Mouse (Mus musculus) hindbrain, embryonic 11.5 days (tissue): ENCODE measurements around the gene Upf3b. TPM values are rescaled to one million over a fixed set of nuclear protein-coding genes. Genes with fewer than 3 reads are reported as not detected.
A peak's percentile ranks its signal among the peaks of the same experiment; 100 is the strongest.

Experiments
- ATAC-seq: fragments of 200-750 bp; cut with Nextera tagmentation; 2 replicates; pipeline ENCODE4 v1.8.0; 2017; ENCODE audit warnings: mild to moderate bottlenecking, moderate TSS enrichment, moderate library complexity; ENCODE audit not compliant: low FRiP score
- DNase-seq: peaks from one replicate; pipeline ENCODE4 v3.0.0-alpha.2; 2015; ENCODE audit warnings: low spot score
- H3K27ac ChIP-seq: fragments of 300-500 bp; sonication (generic); 2 replicates; pipeline ENCODE4 v1.5.1; 2014; ENCODE audit warnings: mild to moderate bottlenecking, low read depth, low read length
- H3K27me3 ChIP-seq: fragments of 300-500 bp; sonication (generic); 2 replicates; pipeline ENCODE4 v1.6.1; 2014; ENCODE audit warnings: mild to moderate bottlenecking, low read length, moderate library complexity, mixed read lengths; ENCODE audit not compliant: control insufficient read depth, insufficient read depth
- H3K36me3 ChIP-seq: fragments of 300-500 bp; sonication (generic); 2 replicates; pipeline ENCODE4 v1.6.1; 2014; ENCODE audit warnings: mild to moderate bottlenecking, low read length, moderate library complexity, mixed read lengths; ENCODE audit not compliant: control insufficient read depth, insufficient read depth
- H3K4me1 ChIP-seq: fragments of 300-500 bp; sonication (generic); replicated peaks from 2 replicates; pipeline ENCODE4 v1.6.1; 2014; ENCODE audit warnings: low read length, mixed read lengths; ENCODE audit not compliant: control insufficient read depth, insufficient read depth
- H3K4me2 ChIP-seq: fragments of 300-500 bp; sonication (generic); replicated peaks from 2 replicates; pipeline ENCODE4 v1.6.1; 2014; ENCODE audit warnings: mild to moderate bottlenecking, low read depth, low read length
- H3K4me3 ChIP-seq: fragments of 300-500 bp; sonication (generic); 2 replicates; pipeline ENCODE4 v1.5.1; 2014; ENCODE audit warnings: low read depth, low read length
- H3K9ac ChIP-seq: fragments of 300-500 bp; sonication (generic); 2 replicates; pipeline ENCODE4 v1.6.1; 2014; ENCODE audit warnings: low read depth, low read length
- H3K9me3 ChIP-seq: fragments of 300-500 bp; sonication (generic); 2 replicates; pipeline ENCODE4 v1.6.1; 2016; ENCODE audit warnings: low read length; ENCODE audit not compliant: control insufficient read depth
- WGBS: fragments of 180-500 bp; shearing (Covaris S2); extraction: QIAGEN DNeasy Blood & Tissue Kit; methylation state at CpG from one replicate; pipeline ENCODE4 v1.1.7; 2014; 5-methylcytosine and 5-hydroxymethylcytosine counted together
- polyA plus RNA-seq: library from polyadenylated mRNA; unstranded; fragments of >200 nt; fragmentation: Nextera tagmentation; extraction: Ambion mirVana; gene quantifications from 2 replicates; pipeline ENCODE4 v1.2.1, GENCODE M21; 2014

The Upf3b gene
- polyA plus RNA-seq, 1 experiment from 2014 or later: 27.6 TPM

GRCm38 (mm10) chrX:37117085-37117484 lies 7.0 kb upstream of the Upf3b start:
- WGBS: no CpG with 5 or more reads among the region's 5 CpGs
- Histone ChIP-seq H3K36me3 (no peaks in the 10 kb centered on the region), H3K4me3 (no peak overlapping the region), H3K27me3 (no peaks in the 10 kb centered on the region), H3K4me2 (no peak overlapping the region), H3K9me3 (no peaks in the 10 kb centered on the region), H3K9ac (no peak overlapping the region), H3K4me1 (no peaks in the 10 kb centered on the region), H3K27ac (no peak overlapping the region)
- no peak for DNase-seq
- no peak; the same call in 1 of the 2 replicates for ATAC-seq

DNA sequence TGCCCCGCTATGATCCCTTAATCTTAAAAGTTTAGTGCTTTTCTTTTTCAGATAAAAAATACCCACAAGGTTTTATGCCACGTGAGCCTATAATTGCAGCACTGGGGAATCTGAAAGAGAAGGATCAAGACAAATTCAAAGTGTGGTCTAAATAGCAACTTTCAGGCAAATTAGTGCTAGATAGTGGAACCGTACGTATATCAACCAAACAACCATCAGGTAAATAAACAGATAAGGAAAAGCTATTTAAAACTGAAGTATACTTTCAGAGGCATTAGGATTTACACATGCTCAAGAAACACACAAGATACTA lies 715 bp upstream of the Upf3b start:
- Histone ChIP-seq H3K36me3 (no peaks in the 10 kb centered on the region), H3K4me2 (no peak overlapping the region), H3K27me3 (no peaks in the 10 kb centered on the region), H3K4me3 (no peak overlapping the region), H3K27ac (no peak overlapping the region), H3K4me1 (no peaks in the 10 kb centered on the region), H3K9me3 (no peaks in the 10 kb centered on the region), H3K9ac (no peak overlapping the region)
- DNase-seq (peak; percentile 1), ATAC-seq (no peak)
- WGBS: 82% methylated on average over 4 of the region's 4 CpGs

- ATAC-seq: peak; percentile 81
- H3K9me3 ChIP-seq: no peaks in the 10 kb centered on the region
- no peaks in the 10 kb centered on the region for H3K36me3 ChIP-seq
- DNase-seq: no peak
- H3K9ac ChIP-seq: peak overlapping the region; percentile 50
- no peaks in the 10 kb centered on the region for H3K4me1 ChIP-seq
- H3K4me2 ChIP-seq: peak overlapping the region; percentile 48
- 14% methylated on average over 27 of the region's 27 CpGs for WGBS
- H3K4me3 ChIP-seq: peak overlapping the region; percentile 53
- no peaks in the 10 kb centered on the region for H3K27me3 ChIP-seq
- H3K27ac ChIP-seq: peak overlapping the region; percentile 70
Measured at GRCm38 (mm10) chrX:37109526-37110192, 463 bp downstream of the Upf3b start.

DNA sequence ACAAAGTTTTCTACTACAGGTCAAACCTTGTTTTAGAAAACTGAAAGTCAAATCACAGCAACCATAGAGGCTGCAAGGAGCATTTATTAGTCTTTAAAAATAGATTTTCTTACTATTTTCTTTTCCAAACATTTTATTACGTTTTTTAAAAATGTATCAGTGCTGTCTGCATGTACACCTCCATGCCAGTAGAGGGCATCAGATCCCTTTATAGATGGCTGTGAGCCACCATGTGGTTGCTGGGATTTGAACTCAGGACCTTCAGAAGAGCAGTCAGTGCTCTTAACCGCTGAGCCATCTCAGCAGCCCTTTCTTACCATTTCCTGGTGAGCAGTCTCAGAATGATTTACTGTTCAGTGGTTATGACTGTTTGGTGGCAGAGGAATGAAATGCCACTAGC lies 6.3 kb downstream of the Upf3b start:
- H3K36me3 ChIP-seq: no peaks in the 10 kb centered on the region
- 84% methylated on average over 2 of the region's 2 CpGs for WGBS
- ATAC-seq: no peak

DNA sequence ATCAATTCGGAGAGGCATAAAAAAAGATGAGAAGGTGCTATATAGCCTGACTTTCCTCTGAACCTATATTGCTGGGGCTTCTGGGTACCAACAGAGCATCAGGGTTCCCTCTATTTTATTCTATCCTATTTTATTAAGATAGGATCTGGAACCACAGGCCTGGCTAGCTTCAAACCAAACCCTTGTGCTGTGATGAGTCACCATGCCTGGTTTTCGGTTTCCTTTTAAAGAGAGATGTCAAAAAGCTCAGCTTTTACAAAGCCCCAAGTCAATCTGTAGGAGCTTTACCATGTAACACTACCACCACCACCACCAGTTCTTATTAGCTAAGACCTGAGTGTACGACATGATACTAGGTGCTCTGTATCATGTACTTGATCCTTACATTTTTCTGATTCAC lies 11.4 kb downstream of the Upf3b start:
- DNase-seq: no peak
- no peak for ATAC-seq
- no peak overlapping the region for H3K27ac ChIP-seq
- no peaks in the 10 kb centered on the region for H3K36me3 ChIP-seq
- no peak overlapping the region for H3K9ac ChIP-seq
- no peak overlapping the region for H3K4me2 ChIP-seq
- no peaks in the 10 kb centered on the region for H3K4me1 ChIP-seq
- H3K27me3 ChIP-seq: no peaks in the 10 kb centered on the region
- no peak overlapping the region for H3K4me3 ChIP-seq
- H3K9me3 ChIP-seq: no peaks in the 10 kb centered on the region
- 88% methylated on average over 3 of the region's 3 CpGs for WGBS

More for the DNA sequence above, 6.3 kb downstream of the Upf3b start:
- no peaks in the 10 kb centered on the region for H3K4me1 ChIP-seq
- H3K4me3 ChIP-seq: no peak overlapping the region
- H3K4me2 ChIP-seq: no peak overlapping the region
- DNase-seq: no peak
- no peaks in the 10 kb centered on the region for H3K27me3 ChIP-seq
- no peak overlapping the region for H3K9ac ChIP-seq
- no peaks in the 10 kb centered on the region for H3K9me3 ChIP-seq
- no peak overlapping the region for H3K27ac ChIP-seq

- Histone ChIP-seq H3K4me2 (no peak overlapping the region), H3K4me3 (no peak overlapping the region), H3K36me3 (no peaks in the 10 kb centered on the region), H3K9me3 (no peaks in the 10 kb centered on the region), H3K27me3 (no peaks in the 10 kb centered on the region), H3K4me1 (no peaks in the 10 kb centered on the region), H3K27ac (no peak overlapping the region), H3K9ac (no peak overlapping the region)
- 89% methylated on average over 11 of the region's 11 CpGs for WGBS
- DNase-seq (no peak), ATAC-seq (no peak)
Measured at GRCm38 (mm10) chrX:37095106-37095768, 14.9 kb downstream of the Upf3b start.

DNA sequence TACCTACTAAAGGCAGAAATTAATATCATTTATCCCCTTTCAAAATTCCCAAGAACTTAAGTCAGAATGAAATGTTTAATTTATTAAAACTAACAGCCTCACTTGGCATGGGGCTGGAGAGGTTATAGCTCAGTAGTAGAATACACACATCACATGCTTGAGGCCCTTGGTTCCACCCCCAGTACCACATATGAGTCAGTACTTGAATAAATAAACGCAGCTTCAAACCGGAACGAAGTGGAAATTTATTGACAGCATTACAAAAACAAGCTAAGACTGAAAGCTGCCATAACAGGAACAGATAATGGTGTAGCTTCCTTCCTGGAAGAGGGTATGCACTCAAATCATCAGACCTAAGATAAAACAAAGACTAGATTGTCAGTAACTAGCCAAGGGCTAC lies 18.7 kb downstream of the Upf3b start:
- 86% methylated on average over 3 of the region's 3 CpGs for WGBS
- H3K4me3 ChIP-seq: no peak overlapping the region
- ATAC-seq: no peak

GRCm38 (mm10) chrX:37088778-37089177 lies 21.3 kb downstream of the Upf3b start:
- Histone ChIP-seq H3K4me3 (no peak overlapping the region), H3K9me3 (no peaks in the 10 kb centered on the region), H3K27me3 (no peaks in the 10 kb centered on the region), H3K9ac (no peak overlapping the region), H3K27ac (no peak overlapping the region), H3K4me1 (no peaks in the 10 kb centered on the region), H3K36me3 (no peaks in the 10 kb centered on the region), H3K4me2 (no peak overlapping the region)
- ATAC-seq (no peak), DNase-seq (no peak)
- 81% methylated on average over 1 of the region's 1 CpGs for WGBS

More for the DNA sequence above, 18.7 kb downstream of the Upf3b start:
- Histone ChIP-seq H3K36me3 (no peaks in the 10 kb centered on the region), H3K27ac (no peak overlapping the region), H3K4me1 (no peaks in the 10 kb centered on the region), H3K9me3 (no peaks in the 10 kb centered on the region), H3K4me2 (no peak overlapping the region), H3K27me3 (no peaks in the 10 kb centered on the region), H3K9ac (no peak overlapping the region)
- no peak for DNase-seq

DNA sequence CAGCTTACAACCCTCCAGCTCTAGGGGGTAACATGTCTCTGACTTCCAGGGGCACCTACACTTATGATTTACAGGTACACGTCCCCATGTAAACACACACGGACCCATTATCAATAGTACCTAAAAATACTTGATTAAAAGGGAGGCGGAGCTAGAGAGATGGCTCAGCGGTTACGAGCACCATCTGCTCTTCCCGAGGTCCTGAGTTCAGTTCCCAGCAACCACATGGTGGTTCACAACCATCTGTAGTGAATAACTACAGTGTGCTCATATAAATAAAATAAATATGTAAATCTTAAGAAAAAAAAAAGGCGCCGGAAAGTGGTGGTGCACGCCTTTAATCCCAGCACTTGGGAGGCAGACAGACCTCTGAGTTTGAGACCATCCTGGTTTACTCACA lies 24.5 kb downstream of the Upf3b start:
- peak overlapping the region; percentile 77; the same call in 1 of the 2 replicates for H3K27ac ChIP-seq
- no peak; the same call in 1 of the 2 replicates for ATAC-seq
- 20% methylated on average over 9 of the region's 9 CpGs for WGBS

More for the DNA sequence above, 24.5 kb downstream of the Upf3b start:
- DNase-seq: no peak
- Histone ChIP-seq H3K27me3 (no peaks in the 10 kb centered on the region), H3K4me1 (no peaks in the 10 kb centered on the region), H3K9ac (no peak overlapping the region), H3K36me3 (no peaks in the 10 kb centered on the region), H3K4me2 (0 out of 2 replicates have a peak overlapping the region, but pooled peaks have one; percentile 23), H3K9me3 (no peaks in the 10 kb centered on the region), H3K4me3 (peak overlapping the region; percentile 58)
